Mouse (Mus musculus) heart, embryonic 13.5 days (tissue): ENCODE measurements around the gene Derl2. TPM values are rescaled to one million over a fixed set of nuclear protein-coding genes. Genes with fewer than 3 reads are reported as not detected.

Experiments used
- ATAC-seq: fragments of 200-750 bp; cut with Nextera tagmentation; 2 replicates; pipeline ENCODE4 v1.8.0; 2017; ENCODE audit warnings: moderate TSS enrichment; ENCODE audit not compliant: insufficient number of reproducible peaks, low FRiP score, low TSS enrichment; ENCODE audit errors: extremely low read depth
- H3K27ac ChIP-seq: fragments of 300-500 bp; sonication (generic); replicated peaks from 2 replicates; pipeline ENCODE4 v1.5.1; 2015; ENCODE audit warnings: moderate library complexity, mild to moderate bottlenecking, inconsistent platforms
- H3K27me3 ChIP-seq: fragments of 300-500 bp; sonication (generic); replicated peaks from 2 replicates; pipeline ENCODE4 v1.6.1; 2015; ENCODE audit warnings: mild to moderate bottlenecking, inconsistent platforms
- H3K36me3 ChIP-seq: fragments of 300-500 bp; sonication (generic); 2 replicates; pipeline ENCODE4 v1.6.1; 2015; ENCODE audit warnings: mild to moderate bottlenecking, inconsistent platforms
- H3K4me1 ChIP-seq: fragments of 300-500 bp; sonication (generic); 2 replicates; pipeline ENCODE4 v1.6.1; 2015; ENCODE audit warnings: inconsistent platforms
- H3K4me2 ChIP-seq: fragments of 300-500 bp; sonication (generic); 2 replicates; pipeline ENCODE4 v1.6.1; 2015; ENCODE audit warnings: inconsistent platforms, mild to moderate bottlenecking, moderate library complexity
- H3K4me3 ChIP-seq: fragments of 300-500 bp; sonication (generic); 2 replicates; pipeline ENCODE4 v1.5.1; 2015; ENCODE audit warnings: moderate library complexity, mild to moderate bottlenecking, inconsistent platforms
- H3K9ac ChIP-seq: fragments of 300-500 bp; sonication (generic); 2 replicates; pipeline ENCODE4 v1.6.1; 2015; ENCODE audit warnings: inconsistent platforms, mild to moderate bottlenecking, moderate library complexity
- H3K9me3 ChIP-seq: fragments of 300-500 bp; sonication (generic); 2 replicates; pipeline ENCODE4 v1.6.1; 2016; ENCODE audit warnings: inconsistent platforms
- WGBS: fragments of 180-500 bp; shearing (Covaris S2); methylation state at CpG from one replicate; pipeline ENCODE4 v1.1.7; 2015; ENCODE audit warnings: mixed read lengths; 5-methylcytosine and 5-hydroxymethylcytosine counted together
- polyA plus RNA-seq: library from polyadenylated mRNA; unstranded; fragments of >200 nt; fragmentation: Nextera tagmentation; extraction: Ambion mirVana; gene quantifications from 2 replicates; pipeline ENCODE4 v1.2.1, GENCODE M21; 2015

Gene Derl2
- polyA plus RNA-seq: 30.8 and 35.6 TPM in 2 replicates

- Histone ChIP-seq H3K27ac (peak within 1 kb of the TSS; percentile 95), H3K36me3 (peaks cover 48% of the 10 kb centered on the region), H3K27me3 (no peaks in the 10 kb centered on the region), H3K4me1 (peaks cover 47% of the 10 kb centered on the region), H3K9me3 (no peaks in the 10 kb centered on the region), H3K9ac (peak within 1 kb of the TSS; percentile 88), H3K4me2 (peak within 1 kb of the TSS; percentile 96), H3K4me3 (peak within 1 kb of the TSS; percentile 71)
- ATAC-seq: peak; percentile 100
- WGBS: under 1% methylated on average over 69 of the region's 71 CpGs
Measured at GRCm38 (mm10) chr11:71019201-71020068, at the start of gene Derl2, which contains the start of gene Mis12. TSS of gene Derl2 (minus strand) at chr11:71019841. TSS of gene Mis12 (plus strand) at chr11:71019611.

DNA sequence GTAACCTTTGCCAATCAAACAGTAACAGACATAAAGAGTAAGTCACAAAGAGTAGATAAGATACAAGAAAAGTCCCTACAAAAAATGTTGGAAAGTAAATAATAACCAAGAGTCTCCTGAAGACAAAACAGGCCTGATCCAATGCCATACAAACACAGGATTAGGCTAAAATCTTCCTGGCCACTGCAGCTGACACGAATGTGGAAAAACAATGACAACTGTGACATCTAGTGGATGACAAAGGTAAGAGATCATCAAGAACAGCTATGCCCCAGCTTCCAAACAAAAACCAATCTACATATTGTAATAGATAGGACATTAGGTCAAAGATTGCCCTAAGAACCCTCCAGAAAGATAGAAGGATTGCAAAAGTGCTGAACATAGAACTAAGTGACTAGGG lies 32.9 kb upstream of the Derl2 start:
- no peak overlapping the region for H3K9ac ChIP-seq
- H3K27ac ChIP-seq: no peak overlapping the region
- ATAC-seq: no peak
- whole genome bisulfite sequencing: 2% methylated on average over 1 of the region's 1 CpGs
- H3K4me1 ChIP-seq: no peaks in the 10 kb centered on the region
- no peak overlapping the region for H3K4me2 ChIP-seq
- H3K27me3 ChIP-seq: no peaks in the 10 kb centered on the region
- H3K36me3 ChIP-seq: no peaks in the 10 kb centered on the region
- no peak overlapping the region for H3K4me3 ChIP-seq
- H3K9me3 ChIP-seq: no peaks in the 10 kb centered on the region

- Histone ChIP-seq H3K27ac (no peak overlapping the region), H3K36me3 (no peaks in the 10 kb centered on the region), H3K4me3 (no peak overlapping the region), H3K27me3 (no peaks in the 10 kb centered on the region), H3K9me3 (no peaks in the 10 kb centered on the region), H3K9ac (no peak overlapping the region), H3K4me2 (no peak overlapping the region), H3K4me1 (no peaks in the 10 kb centered on the region)
- 91% methylated on average over 5 of the region's 5 CpGs for WGBS
- no peak for ATAC-seq
Measured at GRCm38 (mm10) chr11:71039526-71040298, 20.1 kb upstream of the Derl2 start.

DNA sequence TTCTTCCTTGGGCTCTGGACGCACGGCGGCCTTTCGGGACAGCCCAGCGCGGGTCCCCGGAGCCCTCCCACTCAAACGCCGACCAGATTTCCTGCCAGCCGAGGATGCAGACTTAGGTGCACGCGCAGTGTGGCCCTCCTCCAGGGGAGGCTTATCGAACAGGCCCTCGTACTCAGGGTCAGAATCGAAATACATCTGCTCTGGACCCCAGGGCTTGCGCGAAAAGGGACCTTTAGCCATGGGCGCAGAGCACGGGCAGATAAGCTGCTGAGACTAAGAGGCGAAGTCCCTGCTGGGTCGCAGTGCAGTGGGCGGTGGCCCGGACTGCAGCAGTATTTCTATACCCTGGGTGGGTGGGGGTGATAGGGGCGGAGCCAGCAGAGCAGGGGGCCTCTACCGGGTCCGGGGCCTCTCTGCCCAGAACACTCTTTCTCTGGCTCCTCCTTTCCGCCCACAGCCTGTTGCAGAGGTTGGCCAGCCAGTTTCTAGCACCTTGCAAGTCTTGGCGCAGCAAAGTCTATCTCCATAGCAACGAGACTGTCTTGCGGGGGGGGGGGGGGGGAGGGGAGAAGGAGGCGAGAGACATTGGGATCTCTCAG lies 13.6 kb upstream of the Derl2 start, which contains the start of gene 6330403K07Rik:
Gene 6330403K07Rik (minus strand): TSS at position 351 of the 599 bp plus-strand sequence.
- Histone ChIP-seq H3K27ac (peak within 1 kb of the TSS; percentile 70), H3K4me1 (peaks cover 15% of the 10 kb centered on the region), H3K9me3 (no peaks in the 10 kb centered on the region), H3K36me3 (peaks cover 2% of the 10 kb centered on the region; the same call in 1 of the 2 replicates), H3K4me2 (peak within 1 kb of the TSS; percentile 94), H3K27me3 (no peaks in the 10 kb centered on the region), H3K9ac (peak within 1 kb of the TSS; percentile 83), H3K4me3 (peak within 1 kb of the TSS; percentile 71)
- WGBS: 0% methylated on average over 30 of the region's 31 CpGs
- peak; percentile 64; the same call in 1 of the 2 replicates for ATAC-seq

DNA sequence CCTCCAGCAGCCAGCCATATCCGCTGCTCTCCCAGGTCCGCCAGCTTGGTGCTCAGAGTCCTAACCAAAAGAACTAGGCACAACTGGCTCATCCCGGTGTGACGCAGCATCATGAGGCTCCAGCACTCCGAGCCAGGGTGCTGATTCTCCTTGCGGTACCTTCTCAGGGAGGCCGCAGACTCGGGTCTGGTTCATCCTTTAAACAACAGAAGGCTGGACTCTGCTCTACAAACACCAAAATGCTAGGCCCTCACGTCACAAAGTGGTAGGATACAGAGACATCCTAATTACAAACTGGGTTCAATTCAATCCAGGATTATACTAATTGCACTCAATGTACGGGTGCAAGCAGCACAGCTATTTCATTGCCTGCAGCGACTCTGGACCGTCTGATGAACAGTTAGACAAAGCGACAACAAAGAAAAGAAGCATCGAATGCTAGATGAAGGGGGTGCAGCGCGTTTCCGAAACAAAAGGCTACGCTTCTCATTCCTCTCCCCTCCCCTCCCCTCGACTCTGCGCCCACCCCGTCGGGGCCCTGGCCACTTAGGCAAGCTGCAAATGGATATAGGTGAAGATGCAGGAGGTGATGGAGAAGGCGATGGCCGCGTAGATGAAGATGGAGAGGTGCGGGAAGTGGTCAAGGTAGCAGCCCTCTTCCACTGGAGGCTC lies 13.0 kb upstream of the Derl2 start:
- H3K9me3 ChIP-seq: no peaks in the 10 kb centered on the region
- no peaks in the 10 kb centered on the region for H3K27me3 ChIP-seq
- H3K4me2 ChIP-seq: peak overlapping the region; percentile 94
- peak overlapping the region; percentile 70 for H3K27ac ChIP-seq
- peaks cover 8% of the 10 kb centered on the region for H3K36me3 ChIP-seq
- peaks cover 15% of the 10 kb centered on the region for H3K4me1 ChIP-seq
- H3K4me3 ChIP-seq: peak overlapping the region; percentile 71
- peak overlapping the region; percentile 83 for H3K9ac ChIP-seq
- peak; percentile 10; the same call in 1 of the 2 replicates for ATAC-seq
- 10% methylated on average over 26 of the region's 26 CpGs for WGBS

DNA sequence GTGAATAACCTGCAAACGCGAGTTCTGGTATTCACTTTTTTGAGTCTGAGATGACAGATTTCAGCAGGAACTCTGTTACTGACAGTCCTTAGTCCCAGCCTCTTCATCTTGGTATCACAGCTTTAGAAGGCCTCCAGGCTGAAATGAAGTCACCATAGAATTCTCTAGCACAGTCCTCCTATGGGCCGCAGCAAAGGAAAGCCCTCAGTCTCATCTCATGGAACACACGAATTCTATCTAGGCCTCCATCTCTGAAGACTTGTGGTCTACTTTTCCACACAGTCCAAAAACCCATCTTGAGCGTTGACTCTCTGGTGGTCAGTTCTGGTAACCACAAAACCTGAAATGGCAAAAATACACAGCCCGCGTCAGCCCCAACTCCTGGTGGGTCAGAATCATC lies 12.4 kb upstream of the Derl2 start:
- Histone ChIP-seq H3K27me3 (no peaks in the 10 kb centered on the region), H3K9ac (peak overlapping the region; percentile 83), H3K36me3 (peaks cover 14% of the 10 kb centered on the region), H3K4me3 (peak overlapping the region; percentile 71), H3K4me2 (peak overlapping the region; percentile 94), H3K9me3 (no peaks in the 10 kb centered on the region), H3K27ac (no peak overlapping the region), H3K4me1 (peaks cover 15% of the 10 kb centered on the region)
- 69% methylated on average over 7 of the region's 7 CpGs for WGBS
- no peak for ATAC-seq

DNA sequence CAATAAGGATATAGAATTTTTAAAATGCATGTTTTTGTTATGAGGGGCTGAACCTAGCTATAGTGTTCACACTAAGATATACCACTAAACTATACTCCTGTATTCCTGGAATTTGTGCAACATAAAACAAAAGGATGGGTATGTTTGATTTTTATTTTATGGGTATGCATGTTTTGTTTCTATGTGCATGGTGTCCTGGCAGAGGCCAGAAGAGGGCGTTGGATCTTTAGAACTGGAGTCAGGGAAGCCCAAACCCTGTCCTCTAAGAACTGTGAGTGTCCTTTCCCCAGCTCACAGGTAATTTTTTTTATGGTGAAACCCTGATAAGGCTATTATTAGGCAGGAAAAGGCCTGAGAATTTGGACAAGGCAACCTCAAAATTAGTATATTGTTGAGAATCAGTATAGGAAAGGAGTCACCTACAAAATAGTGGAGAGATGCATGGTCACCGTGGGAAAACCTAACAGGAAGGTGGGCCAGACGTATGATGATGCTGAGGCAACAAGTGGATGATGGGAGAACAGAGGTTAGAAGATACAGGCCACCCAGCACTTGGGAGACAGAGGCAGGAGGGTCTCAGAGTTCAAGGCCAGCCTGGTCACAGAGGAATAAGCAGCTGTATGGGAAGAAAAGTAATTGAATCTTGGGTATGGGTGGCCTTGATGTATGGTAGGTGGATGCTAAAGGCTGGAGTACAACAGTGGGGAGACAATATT lies 9.9 kb upstream of the Derl2 start:
- no peak overlapping the region for H3K27ac ChIP-seq
- H3K27me3 ChIP-seq: no peaks in the 10 kb centered on the region
- peaks cover 39% of the 10 kb centered on the region for H3K36me3 ChIP-seq
- peaks cover 15% of the 10 kb centered on the region for H3K4me1 ChIP-seq
- no peak for ATAC-seq
- H3K4me2 ChIP-seq: no peak overlapping the region
- no peaks in the 10 kb centered on the region for H3K9me3 ChIP-seq
- H3K9ac ChIP-seq: no peak overlapping the region
- WGBS: 77% methylated on average over 3 of the region's 3 CpGs
- H3K4me3 ChIP-seq: no peak overlapping the region

DNA sequence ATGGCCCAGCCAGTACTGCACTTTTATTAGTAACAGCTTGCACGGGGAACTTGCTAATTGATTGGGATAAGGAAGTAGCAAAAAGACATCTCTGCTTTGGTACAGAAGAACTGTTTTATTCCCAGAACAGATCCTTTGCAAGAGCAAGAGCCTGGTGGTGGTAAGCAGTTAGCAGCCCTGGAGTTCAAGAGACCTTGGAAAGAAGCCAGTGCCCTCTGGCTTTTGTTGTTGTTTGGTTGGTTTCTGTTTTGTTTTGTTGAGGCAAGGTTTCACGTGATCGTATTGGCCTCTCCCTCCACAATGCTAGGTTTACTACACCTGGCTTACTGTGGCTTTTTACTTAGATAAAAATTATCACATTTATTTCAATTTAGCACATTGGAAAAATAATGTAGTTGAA lies 8.6 kb upstream of the Derl2 start:
- Histone ChIP-seq H3K4me2 (no peak overlapping the region), H3K27ac (no peak overlapping the region), H3K9me3 (no peaks in the 10 kb centered on the region), H3K9ac (no peak overlapping the region), H3K36me3 (peaks cover 49% of the 10 kb centered on the region), H3K4me3 (no peak overlapping the region), H3K4me1 (peaks cover 15% of the 10 kb centered on the region), H3K27me3 (no peaks in the 10 kb centered on the region)
- no peak for ATAC-seq
- 73% methylated on average over 3 of the region's 3 CpGs for WGBS

GRCm38 (mm10) chr11:71018416-71019200 lies 1.0 kb downstream of the Derl2 start:
- Histone ChIP-seq H3K9me3 (no peaks in the 10 kb centered on the region), H3K27ac (peak overlapping the region; percentile 64), H3K36me3 (peaks cover 50% of the 10 kb centered on the region), H3K4me2 (peak overlapping the region; percentile 96), H3K4me3 (peak overlapping the region; percentile 71), H3K4me1 (peaks cover 47% of the 10 kb centered on the region), H3K9ac (peak overlapping the region; percentile 87), H3K27me3 (no peaks in the 10 kb centered on the region)
- ATAC-seq: peak; percentile 1; the same call in 1 of the 2 replicates
- 4% methylated on average over 28 of the region's 28 CpGs for WGBS

GRCm38 (mm10) chr11:71017051-71017450 lies 2.6 kb downstream of the Derl2 start:
- H3K4me2 ChIP-seq: no peak overlapping the region
- H3K9me3 ChIP-seq: no peaks in the 10 kb centered on the region
- H3K36me3 ChIP-seq: peaks cover 49% of the 10 kb centered on the region
- peaks cover 42% of the 10 kb centered on the region for H3K4me1 ChIP-seq
- WGBS: 83% methylated on average over 1 of the region's 1 CpGs
- no peak overlapping the region for H3K4me3 ChIP-seq
- no peak overlapping the region for H3K27ac ChIP-seq
- ATAC-seq: no peak
- no peaks in the 10 kb centered on the region for H3K27me3 ChIP-seq
- no peak overlapping the region for H3K9ac ChIP-seq
